Mouse (Mus musculus) C2C12 (cell line): ENCODE measurements at regions not wholly inside any gene's neighbourhood (a gene's known extent, or its start where the extent isn't known, plus 50 kb on each side); places are given as distances from the start of the nearest gene placed in this dataset.
"Not testable (repeated sequence)": the region's sequence is repeated elsewhere in the genome, so short reads cannot be mapped to it uniquely, and the experiment has no call there.

Experiments
- H3K27me3 ChIP-seq: one replicate; pipeline ENCODE4 v1.6.1; 2011; ENCODE audit not compliant: control insufficient read depth, insufficient read depth, insufficient read length
- H3K36me3 ChIP-seq: one replicate; pipeline ENCODE4 v1.6.1; 2011; ENCODE audit not compliant: control insufficient read depth, insufficient read depth
- H3K4me3 ChIP-seq: one replicate; pipeline ENCODE4 v1.5.1; 2011; ENCODE audit warnings: mild to moderate bottlenecking, control low read depth; ENCODE audit not compliant: poor library complexity, insufficient read depth, severe bottlenecking
- H3K79me2 ChIP-seq: one replicate; pipeline ENCODE4 v1.6.1; 2011; ENCODE audit not compliant: control insufficient read depth, insufficient read depth
- H3K79me3 ChIP-seq: one replicate; pipeline ENCODE4 v1.6.1; 2011; ENCODE audit warnings: low read depth, control low read depth
- H3ac ChIP-seq: one replicate; pipeline ENCODE3; 2011; ENCODE audit warnings: low read depth; ENCODE audit not compliant: control insufficient read depth, insufficient read length
- CEBPB ChIP-seq: IDR thresholded peaks from one replicate; pipeline ENCODE4 v1.6.1; 2011; ENCODE audit warnings: low read depth, mild to moderate bottlenecking, control low read depth, moderate library complexity
- CTCF ChIP-seq: IDR thresholded peaks from one replicate; pipeline ENCODE4 v1.5.1; 2011; ENCODE audit not compliant: control insufficient read depth, insufficient read depth, insufficient read length
- FOSL1 ChIP-seq: IDR thresholded peaks from one replicate; pipeline ENCODE4 v1.8.0; 2011; ENCODE audit warnings: mild to moderate bottlenecking, low read length; ENCODE audit not compliant: poor library complexity, insufficient read depth, severe bottlenecking
- MAX ChIP-seq: IDR thresholded peaks from one replicate; pipeline ENCODE4 v1.6.1; 2011; ENCODE audit warnings: mild to moderate bottlenecking, control low read depth
- MYOD1 ChIP-seq: IDR thresholded peaks from one replicate; pipeline ENCODE4 v1.6.1; 2011; ENCODE audit warnings: low read depth; ENCODE audit not compliant: control insufficient read depth, insufficient read length
- MYOG ChIP-seq: IDR thresholded peaks from one replicate; pipeline ENCODE4 v1.6.1; 2011; ENCODE audit not compliant: control insufficient read depth, insufficient read length; ENCODE audit errors: extremely low read depth
- USF1 ChIP-seq: IDR thresholded peaks from one replicate; pipeline ENCODE4 v1.6.1; 2011; ENCODE audit warnings: low read depth, mild to moderate bottlenecking, control low read depth, moderate library complexity

DNA sequence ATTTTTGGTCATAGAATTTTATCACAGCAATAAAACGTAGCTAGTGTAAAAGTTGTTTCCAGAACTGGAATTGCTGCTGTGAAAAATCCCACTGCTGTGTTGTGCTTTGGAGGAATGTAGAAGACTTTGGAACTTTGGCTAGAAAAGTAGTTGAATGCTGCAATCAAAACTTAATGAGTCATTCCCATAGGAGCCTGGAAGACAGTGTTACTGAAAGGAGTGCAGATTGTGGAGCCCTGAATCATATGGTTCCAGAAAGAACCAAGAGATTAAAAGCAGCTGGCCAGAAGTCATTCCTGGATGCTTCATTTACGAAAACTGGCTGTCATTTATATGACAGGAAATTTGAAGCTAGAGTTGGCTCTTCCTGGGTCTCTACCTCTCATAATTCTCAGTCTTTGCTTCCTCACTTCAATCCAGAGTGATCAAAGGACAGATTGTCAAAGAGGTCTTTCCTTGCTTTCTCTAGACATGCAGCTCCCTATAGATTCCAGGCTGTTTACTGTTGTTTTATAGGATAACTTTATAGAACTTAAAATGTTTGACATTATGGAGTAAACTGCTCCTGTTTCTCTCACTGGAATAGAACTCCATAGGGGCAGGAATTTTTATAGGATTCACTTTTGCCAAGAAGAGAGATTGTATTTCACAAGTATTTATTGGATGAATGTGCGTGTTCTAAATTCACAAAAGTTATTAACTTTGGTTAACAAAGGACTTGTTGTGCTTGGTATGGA is 504.2 kb downstream of the Cypt12 start:
- H3K36me3 ChIP-seq: no peaks in the 10 kb centered on the region
- TF ChIP-seq FOSL1: no peak
- TF ChIP-seq CTCF: no peak
- TF ChIP-seq MYOD1: no peak
- TF ChIP-seq USF1: no peak
- no peak for TF ChIP-seq MAX
- no peak for TF ChIP-seq MYOG
- no peak for TF ChIP-seq CEBPB

DNA sequence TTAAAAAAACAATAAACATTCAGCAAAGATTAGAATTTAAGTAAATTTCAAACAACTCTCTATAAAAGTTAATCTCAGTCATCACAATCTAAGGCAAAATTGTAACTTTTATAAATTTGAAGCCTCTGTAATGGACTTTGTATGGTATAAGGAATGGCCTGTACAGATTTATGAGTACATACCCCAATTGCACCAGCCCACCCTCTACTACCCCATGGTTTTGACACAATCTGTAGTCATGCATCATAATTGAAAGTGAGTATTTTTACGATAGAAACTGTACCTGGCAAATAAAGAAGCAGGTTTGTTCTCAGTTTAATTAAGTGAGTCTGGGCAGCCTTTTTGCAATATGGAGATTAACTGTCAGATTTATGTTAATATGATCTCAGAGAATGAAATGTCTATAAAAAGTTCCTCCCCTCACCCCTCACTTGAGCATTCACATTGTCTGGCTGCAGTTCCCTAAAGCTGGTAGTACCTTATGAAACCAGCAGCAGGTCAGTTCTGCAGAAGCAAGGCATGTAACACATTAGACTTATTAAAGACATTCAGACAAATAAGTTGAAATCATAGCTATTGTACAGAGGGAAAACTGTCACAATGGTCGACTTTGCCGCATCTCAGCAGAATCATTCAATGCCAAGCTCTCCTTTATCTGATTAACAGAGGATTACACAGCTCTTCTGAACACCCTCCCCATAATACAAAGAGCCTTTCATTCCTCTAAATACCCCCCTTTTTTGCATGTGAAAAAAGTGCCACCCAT is 505.2 kb downstream of the Cypt12 start:
- Histone ChIP-seq H3K36me3 (no peaks in the 10 kb centered on the region), H3K79me3 (no peaks in the 10 kb centered on the region), H3K4me3 (no peak overlapping the region), H3K79me2 (no peaks in the 10 kb centered on the region), H3ac (no peak overlapping the region), H3K27me3 (no peaks in the 10 kb centered on the region)
- no peak for TF ChIP-seq USF1
- TF ChIP-seq MYOG: no peak
- no peak for TF ChIP-seq FOSL1
- TF ChIP-seq CEBPB: no peak
- no peak for TF ChIP-seq CTCF
- no peak for TF ChIP-seq MYOD1
- TF ChIP-seq MAX: no peak

More for the DNA sequence above, 504.2 kb downstream of the Cypt12 start:
- no peak overlapping the region for H3ac ChIP-seq
- H3K79me3 ChIP-seq: no peaks in the 10 kb centered on the region
- no peaks in the 10 kb centered on the region for H3K27me3 ChIP-seq
- H3K4me3 ChIP-seq: no peak overlapping the region
- H3K79me2 ChIP-seq: no peaks in the 10 kb centered on the region

DNA sequence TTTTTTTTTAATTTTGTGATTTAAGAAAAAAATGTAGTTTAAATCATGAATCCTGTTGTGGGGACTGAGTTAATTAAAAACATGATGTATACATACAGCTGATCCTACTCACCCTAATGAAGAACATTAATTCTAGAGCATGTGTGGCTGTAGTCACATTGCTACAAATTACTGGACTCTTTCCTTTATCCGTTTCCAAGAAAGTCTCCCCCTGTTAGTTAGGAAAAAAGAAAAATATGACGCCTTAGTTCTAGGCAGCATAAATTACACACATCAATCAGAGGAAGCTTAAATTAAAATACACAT is 505.7 kb downstream of the Cypt12 start:
- no peaks in the 10 kb centered on the region for H3K36me3 ChIP-seq
- no peaks in the 10 kb centered on the region for H3K79me2 ChIP-seq
- no peaks in the 10 kb centered on the region for H3K27me3 ChIP-seq
- H3ac ChIP-seq: no peak overlapping the region
- H3K4me3 ChIP-seq: no peak overlapping the region
- no peaks in the 10 kb centered on the region for H3K79me3 ChIP-seq
- no peak for TF ChIP-seq CTCF
- no peak for TF ChIP-seq CEBPB
- no peak for TF ChIP-seq FOSL1
- TF ChIP-seq MYOD1: no peak
- no peak for TF ChIP-seq USF1
- no peak for TF ChIP-seq MAX
- no peak for TF ChIP-seq MYOG

DNA sequence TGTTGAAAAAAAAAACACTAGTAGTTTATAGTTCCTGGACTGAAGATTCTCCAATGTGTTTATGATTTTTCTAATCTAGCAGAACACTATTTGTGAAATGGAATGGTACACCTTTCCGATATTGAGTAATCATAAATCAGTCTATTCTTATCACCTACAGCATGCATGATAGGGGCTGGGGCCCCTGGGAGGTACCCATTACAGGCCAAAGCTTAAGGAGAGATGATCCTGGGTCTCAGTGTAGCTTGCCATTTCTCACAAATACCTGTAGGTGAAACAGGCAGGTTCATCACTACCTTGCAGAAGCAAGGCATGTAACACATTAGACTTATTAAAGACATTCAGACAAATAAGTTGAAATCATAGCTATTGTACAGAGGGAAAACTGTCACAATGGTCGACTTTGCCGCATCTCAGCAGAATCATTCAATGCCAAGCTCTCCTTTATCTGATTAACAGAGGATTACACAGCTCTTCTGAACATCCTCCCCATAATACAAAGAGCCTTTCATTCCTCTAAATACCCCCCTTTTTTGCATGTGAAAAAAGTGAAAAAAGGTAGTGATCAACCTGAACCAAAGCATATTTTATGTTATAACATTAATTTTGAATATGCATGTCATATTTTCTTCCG is 506.5 kb downstream of the Cypt12 start:
- H3K79me2 ChIP-seq, H3K79me3 ChIP-seq, H3ac ChIP-seq, H3K4me3 ChIP-seq, H3K27me3 ChIP-seq, H3K36me3 ChIP-seq: not testable (repeated sequence)

DNA sequence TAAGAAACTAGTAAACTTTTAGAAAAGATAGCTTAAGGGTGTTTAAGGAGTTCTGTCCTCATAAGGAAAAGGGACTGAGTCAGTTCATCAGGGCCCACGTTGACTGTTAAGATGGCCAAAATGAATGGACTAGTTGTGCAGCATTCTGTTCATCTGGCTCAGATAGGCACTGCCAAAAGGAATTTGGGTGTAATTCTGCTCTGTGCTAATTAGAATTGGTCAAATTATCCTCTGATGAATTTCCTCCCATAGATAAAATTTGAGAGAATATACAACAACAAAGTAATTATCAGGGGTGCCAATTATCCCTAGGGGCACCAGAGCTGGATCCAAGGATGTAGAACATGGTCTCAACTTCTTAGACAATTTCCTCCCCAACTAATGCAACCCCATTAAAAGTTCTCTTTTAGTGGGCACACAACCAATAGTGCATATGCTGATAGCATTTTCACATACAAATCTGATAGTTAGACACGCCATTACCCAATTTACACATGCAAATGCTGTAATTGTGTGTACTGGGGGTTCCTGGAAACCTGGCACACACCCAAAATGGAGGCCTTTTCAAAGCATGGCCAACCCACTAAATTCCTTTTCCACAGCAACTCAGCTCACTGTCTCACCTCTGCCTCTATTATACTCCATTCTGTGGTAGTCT is 508.0 kb downstream of the Cypt12 start:
- Histone ChIP-seq H3K36me3 (no peaks in the 10 kb centered on the region), H3K27me3 (no peaks in the 10 kb centered on the region), H3ac (no peak overlapping the region), H3K79me2 (no peaks in the 10 kb centered on the region), H3K79me3 (no peaks in the 10 kb centered on the region), H3K4me3 (no peak overlapping the region)
- TF ChIP-seq USF1: no peak
- TF ChIP-seq FOSL1: no peak
- TF ChIP-seq CTCF: no peak
- TF ChIP-seq MYOG: no peak
- no peak for TF ChIP-seq MAX
- no peak for TF ChIP-seq MYOD1
- TF ChIP-seq CEBPB: no peak
